Mouse (Mus musculus) CH12.LX (cell line): ENCODE data around the gene Bmp6. TPM values are rescaled to one million over a fixed set of nuclear protein-coding genes. Genes with fewer than 3 reads are reported as not detected.
A peak's percentile ranks its signal among the peaks of the same experiment; 100 is the strongest.

Source experiments
- DNase-seq: peaks from one replicate; pipeline ENCODE4 v3.0.0-alpha.2; 2013; ENCODE audit errors: extremely low read depth
- H3K27ac ChIP-seq: 2 replicates; pipeline ENCODE4 v1.5.1; 2012; ENCODE audit warnings: low read depth, mild to moderate bottlenecking, control low read depth, moderate library complexity; ENCODE audit not compliant: insufficient read depth
- H3K27me3 ChIP-seq: replicated peaks from 2 replicates; pipeline ENCODE3; 2012; ENCODE audit warnings: inconsistent platforms
- H3K36me3 ChIP-seq, 2 experiments: replicated peaks in 1 of 2; 2 replicates each; pipeline versions ENCODE3 to v1.6.1; 2012; ENCODE audit warnings: inconsistent platforms in 1 of 2, low read length in 1 of 2, mild to moderate bottlenecking in 1 of 2, mixed read lengths in 1 of 2, moderate library complexity in 1 of 2; ENCODE audit not compliant: control insufficient read depth in 1 of 2, insufficient read depth in 1 of 2
- H3K4me1 ChIP-seq, 2 experiments: 2 replicates each; pipeline ENCODE4 v1.6.1; 2012; ENCODE audit warnings: inconsistent platforms in 1 of 2, moderate library complexity in 1 of 2; ENCODE audit not compliant: insufficient read depth in 2 of 2, control insufficient read depth in 1 of 2
- H3K4me2 ChIP-seq: 2 replicates; pipeline ENCODE4 v1.6.1; 2012; ENCODE audit warnings: low read depth, mild to moderate bottlenecking, control low read depth; ENCODE audit not compliant: poor library complexity, insufficient read depth, severe bottlenecking
- H3K4me3 ChIP-seq, 3 experiments: fragments of 150-350 bp in 1 of 3; sonication (generic) in 1 of 3; replicated peaks in 1 of 3; 2 replicates each; pipeline versions ENCODE3 to v1.5.1; 2011 to 2012; ENCODE audit warnings: low read depth in 2 of 3, low read length in 2 of 3, mild to moderate bottlenecking in 2 of 3, moderate library complexity in 2 of 3, control low read depth in 1 of 3, improper control_type of control experiment in 1 of 3, inconsistent platforms in 1 of 3, mixed read lengths in 1 of 3; ENCODE audit not compliant: poor library complexity in 1 of 3
- H3K79me2 ChIP-seq: replicated peaks from 2 replicates; pipeline ENCODE4 v1.6.1; 2012; ENCODE audit warnings: mild to moderate bottlenecking, moderate library complexity; ENCODE audit not compliant: control insufficient read depth, poor library complexity, insufficient read depth, severe bottlenecking; ENCODE audit errors: extremely low read depth
- H3K9ac ChIP-seq: 2 replicates; pipeline ENCODE4 v1.6.1; 2012; ENCODE audit warnings: low read depth, mild to moderate bottlenecking, control low read depth, moderate library complexity; ENCODE audit not compliant: insufficient read depth
- H3K9me3 ChIP-seq: replicated peaks from 2 replicates; pipeline ENCODE3; 2012; ENCODE audit warnings: low read length, inconsistent platforms, mixed read lengths
- BHLHE40 ChIP-seq: IDR thresholded peaks from 2 replicates; pipeline ENCODE4 v1.6.1; 2011; ENCODE audit warnings: mild to moderate bottlenecking, low read depth, low read length, improper control_type of control experiment
- CHD1 ChIP-seq: IDR thresholded peaks from 2 replicates; pipeline ENCODE4 v1.6.1; 2012; ENCODE audit warnings: low read depth, low read length, improper control_type of control experiment, inconsistent platforms
- CHD2 ChIP-seq: IDR thresholded peaks from 2 replicates; pipeline ENCODE4 v1.6.1; 2011; ENCODE audit warnings: low read length, improper control_type of control experiment
- CTCF ChIP-seq, 2 experiments: IDR thresholded peaks in 1 of 2; conservative IDR thresholded peaks in 1 of 2; 2 replicates each; pipeline ENCODE4 v1.5.1; 2011 to 2012; ENCODE audit warnings: low read depth in 2 of 2, low read length in 2 of 2, improper control_type of control experiment in 1 of 2, inconsistent platforms in 1 of 2, mild to moderate bottlenecking in 1 of 2, moderate library complexity in 1 of 2
- ELF1 ChIP-seq: IDR thresholded peaks from 2 replicates; pipeline ENCODE4 v1.6.1; 2014; ENCODE audit warnings: low read depth, mild to moderate bottlenecking, inconsistent platforms, low read length, improper control_type of control experiment
- EP300 ChIP-seq: IDR thresholded peaks from 2 replicates; pipeline ENCODE4 v1.6.1; 2011; ENCODE audit warnings: low read length, improper control_type of control experiment
- ETS1 ChIP-seq: conservative IDR thresholded peaks from 2 replicates; pipeline ENCODE4 v1.6.1; 2012; ENCODE audit warnings: low read depth, mild to moderate bottlenecking, inconsistent platforms, low read length, improper control_type of control experiment, moderate library complexity
- GABPA ChIP-seq: IDR thresholded peaks from 2 replicates; pipeline ENCODE4 v1.6.1; 2012; ENCODE audit warnings: low read depth, low read length, improper control_type of control experiment, inconsistent platforms; ENCODE audit not compliant: insufficient replicate concordance
- HCFC1 ChIP-seq: IDR thresholded peaks from 2 replicates; pipeline ENCODE4 v1.6.1; 2012; ENCODE audit warnings: low read depth, mild to moderate bottlenecking, inconsistent platforms, low read length, improper control_type of control experiment
- IRF4 ChIP-seq: IDR thresholded peaks from 2 replicates; pipeline ENCODE4 v1.6.1; 2014; ENCODE audit warnings: low read depth, mild to moderate bottlenecking, inconsistent platforms, low read length, improper control_type of control experiment
- JUN ChIP-seq: IDR thresholded peaks from 2 replicates; pipeline ENCODE4 v1.6.1; 2011; ENCODE audit warnings: low read depth, mild to moderate bottlenecking, low read length, improper control_type of control experiment, moderate library complexity; ENCODE audit not compliant: insufficient read depth
- JUND ChIP-seq: conservative IDR thresholded peaks from 2 replicates; pipeline ENCODE4 v1.6.1; 2011; ENCODE audit warnings: low read depth, low read length, improper control_type of control experiment
- KAT2A ChIP-seq: IDR thresholded peaks from 2 replicates; pipeline ENCODE4 v1.6.1; 2012; ENCODE audit warnings: low read length, improper control_type of control experiment, inconsistent platforms; ENCODE audit not compliant: insufficient replicate concordance
- MAFK ChIP-seq: IDR thresholded peaks from 2 replicates; pipeline ENCODE4 v1.6.1; 2011; ENCODE audit warnings: low read length, improper control_type of control experiment; ENCODE audit not compliant: insufficient replicate concordance
- MAX ChIP-seq: IDR thresholded peaks from 2 replicates; pipeline ENCODE4 v1.6.1; 2011; ENCODE audit warnings: low read length, improper control_type of control experiment
- MAZ ChIP-seq: IDR thresholded peaks from 2 replicates; pipeline ENCODE4 v1.6.1; 2012; ENCODE audit warnings: low read depth, mild to moderate bottlenecking, inconsistent platforms, low read length, improper control_type of control experiment, moderate library complexity
- MEF2A ChIP-seq: IDR thresholded peaks from 2 replicates; pipeline ENCODE4 v1.6.1; 2014; ENCODE audit warnings: low read depth, mild to moderate bottlenecking, inconsistent platforms, low read length, improper control_type of control experiment, borderline replicate concordance
- MYC ChIP-seq: IDR thresholded peaks from 2 replicates; pipeline ENCODE4 v1.6.1; 2011; ENCODE audit warnings: low read depth, mild to moderate bottlenecking, improper control_type of control experiment, low read length
- NELFE ChIP-seq: IDR thresholded peaks from 2 replicates; pipeline ENCODE4 v1.6.1; 2011; ENCODE audit warnings: low read depth, low read length, improper control_type of control experiment
- POLR2A ChIP-seq: IDR thresholded peaks from 2 replicates; pipeline ENCODE4 v1.6.1; 2011; ENCODE audit warnings: low read depth, mild to moderate bottlenecking, improper control_type of control experiment, low read length
- RAD21 ChIP-seq: IDR thresholded peaks from 2 replicates; pipeline ENCODE4 v1.6.1; 2011; ENCODE audit warnings: low read depth, mild to moderate bottlenecking, low read length, improper control_type of control experiment, moderate library complexity
- RCOR1 ChIP-seq: conservative IDR thresholded peaks from 2 replicates; pipeline ENCODE4 v1.6.1; 2012; ENCODE audit warnings: low read depth, mild to moderate bottlenecking, inconsistent platforms, low read length, improper control_type of control experiment
- SMC3 ChIP-seq: IDR thresholded peaks from 2 replicates; pipeline ENCODE4 v1.6.1; 2011; ENCODE audit warnings: low read depth, low read length, improper control_type of control experiment
- TCF12 ChIP-seq: IDR thresholded peaks from 2 replicates; pipeline ENCODE4 v1.6.1; 2014; ENCODE audit warnings: low read depth, mild to moderate bottlenecking, inconsistent platforms, low read length, improper control_type of control experiment
- USF1 ChIP-seq: IDR thresholded peaks from 2 replicates; pipeline ENCODE4 v1.6.1; 2014; ENCODE audit warnings: low read depth, mild to moderate bottlenecking, inconsistent platforms, low read length, improper control_type of control experiment
- USF2 ChIP-seq: conservative IDR thresholded peaks from 2 replicates; pipeline ENCODE4 v1.6.1; 2011; ENCODE audit warnings: low read depth, low read length, improper control_type of control experiment
- ZC3H11A ChIP-seq: IDR thresholded peaks from 2 replicates; pipeline ENCODE4 v1.6.1; 2012; ENCODE audit warnings: low read depth, mild to moderate bottlenecking, inconsistent platforms, low read length, improper control_type of control experiment
- ZKSCAN1 ChIP-seq: IDR thresholded peaks from 2 replicates; pipeline ENCODE4 v1.6.1; 2012; ENCODE audit warnings: low read depth, inconsistent platforms, low read length, improper control_type of control experiment, borderline replicate concordance
- ZMIZ1 ChIP-seq: IDR thresholded peaks from 2 replicates; pipeline ENCODE4 v1.6.1; 2012; ENCODE audit warnings: low read depth, mild to moderate bottlenecking, inconsistent platforms, low read length, improper control_type of control experiment
- ZNF384 ChIP-seq: IDR thresholded peaks from 2 replicates; pipeline ENCODE4 v1.6.1; 2012; ENCODE audit warnings: low read depth, low read length, improper control_type of control experiment, inconsistent platforms
- dilution Hi-C: fragments of 300-500 bp; cut with MboI; formaldehyde crosslinking; loops from 2 replicates; pipeline ENCODE4 v1.14.3; 2020; ENCODE audit warnings: low sequenced_read_pairs; ENCODE audit not compliant: extremely low pct_unique_long_range_greater_than_20kb, extremely low pct_ligation_motif_present
- in situ Hi-C: fragments of 300-500 bp; cut with MboI; formaldehyde crosslinking; loops from 3 replicates; pipeline ENCODE4 v1.14.3; 2019; ENCODE audit warnings: low sequenced_read_pairs, low pct_ligation_motif_present, low pct_unique_long_range_greater_than_20kb, mixed read lengths
- polyA plus RNA-seq: library from polyadenylated mRNA; unstranded; fragments of >175 nt; gene quantifications from 2 replicates; pipeline ENCODE4 v1.2.1, GENCODE M21; 2012; ENCODE audit warnings: low read depth; ENCODE audit not compliant: insufficient read length
- total RNA-seq, 2 experiments: library from RNA; depleted of rRNA; stranded (reverse); fragments of 300-350 nt in 1 of 2; fragments of >200 nt in 1 of 2; gene quantifications; 2 replicates each; pipeline ENCODE4 v1.2.3; 2012 to 2014

Gene Bmp6
- total and polyA plus RNA-seq, 3 experiments = 0.16 to 3.5 (median 0.77) TPM

DNA sequence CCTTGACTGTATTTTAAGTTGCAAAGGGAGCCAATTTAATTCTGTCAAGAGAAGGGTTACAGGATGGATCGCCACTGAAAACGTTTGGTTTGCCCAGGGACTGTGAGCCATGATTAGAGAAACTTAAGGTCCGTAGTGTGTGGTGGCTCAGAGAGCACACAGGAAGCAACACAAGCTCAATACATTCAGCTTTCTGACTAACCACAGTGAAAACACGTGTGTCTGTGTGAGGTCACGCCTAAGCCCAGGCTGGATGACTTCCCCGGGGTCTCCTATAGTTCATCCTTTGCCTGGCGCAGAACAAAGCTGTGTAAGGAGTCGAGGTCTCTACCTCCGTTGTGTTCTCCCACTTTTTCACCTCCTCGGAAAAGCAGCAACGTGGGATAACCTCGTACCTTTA lies 156.4 kb downstream of the Bmp6 start:
- in situ Hi-C loops (no loop called here), dilution Hi-C loops (no loop called here)
- peaks cover 17 to 52% of the 10 kb centered on the region in 2 experiments for H3K4me1 ChIP-seq
- H3K4me3 ChIP-seq = no peak overlapping the region
- peaks cover 50 to 63% of the 10 kb centered on the region in 2 experiments for H3K36me3 ChIP-seq
- DNase-seq = no peak
- no peak overlapping the region for H3K27ac ChIP-seq
- no peaks in the 10 kb centered on the region for H3K79me2 ChIP-seq
- no peak overlapping the region for H3K9ac ChIP-seq
- no peak for TF ChIP-seq ETS1
- TF ChIP-seq EP300 = no peak
- TF ChIP-seq GABPA = no peak
- no peak for TF ChIP-seq CTCF (conservative IDR thresholded peaks at IDR 0.05 in 1 of 2, IDR thresholded peaks at IDR 0.05 in 1 of 2; ENCODE audit: low read depth in 2 of 2, low read length in 2 of 2)
- no peak for TF ChIP-seq MAZ
- TF ChIP-seq RAD21 = no peak
- no peak for TF ChIP-seq BHLHE40
- no peak for TF ChIP-seq TCF12
- no peak for TF ChIP-seq RCOR1
- TF ChIP-seq MAFK = no peak
- no peak for TF ChIP-seq MEF2A
- TF ChIP-seq JUN = no peak
- H3K4me2 ChIP-seq = no peak overlapping the region
- H3K27me3 ChIP-seq = no peaks in the 10 kb centered on the region
- no peaks in the 10 kb centered on the region for H3K9me3 ChIP-seq

DNA sequence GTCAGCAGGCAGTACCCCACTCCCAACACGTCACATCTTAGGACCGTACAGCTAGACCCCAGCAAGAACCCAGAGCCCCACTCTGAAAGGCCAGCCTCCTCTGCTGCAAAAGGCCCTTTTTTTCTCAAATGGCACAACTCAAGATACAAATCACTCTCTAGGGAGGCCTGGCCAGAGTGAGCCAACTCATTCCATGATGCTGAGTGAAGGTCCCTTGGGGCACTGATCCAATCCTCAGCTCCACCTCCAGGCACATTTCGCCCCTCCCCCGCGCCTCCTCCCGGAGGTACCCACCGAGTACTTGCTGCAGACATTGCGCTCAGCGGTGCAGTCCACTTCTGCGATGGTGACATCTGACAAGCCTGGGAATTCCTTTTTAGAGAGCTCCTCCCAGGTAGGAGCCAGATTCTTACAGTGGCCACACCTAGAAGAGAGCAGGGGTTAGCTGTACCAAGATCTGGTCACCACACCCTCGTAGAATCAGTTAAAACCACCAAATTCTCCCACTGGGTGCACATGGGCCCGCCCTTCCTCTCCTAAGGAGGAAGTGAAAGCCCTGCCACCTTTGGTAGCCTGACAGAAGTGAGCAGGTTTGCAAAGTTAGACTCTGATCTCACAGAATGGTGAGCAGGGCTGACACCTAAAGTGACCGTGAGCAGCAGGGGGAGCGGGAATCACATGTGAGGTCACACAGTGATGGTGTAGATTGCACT lies 158.4 kb downstream of the Bmp6 start:
- DNase-seq = peak; percentile 97
- Histone ChIP-seq H3K27me3 (no peaks in the 10 kb centered on the region), H3K36me3 (peaks cover 66 to 82% of the 10 kb centered on the region in 2 experiments), H3K79me2 (no peaks in the 10 kb centered on the region), H3K27ac (peak overlapping the region; percentile 98), H3K9ac (peak overlapping the region; percentile 20), H3K4me1 (peaks cover 17 to 70% of the 10 kb centered on the region in 2 experiments), H3K4me3 (peak overlapping the region; percentile 32 to 44 (median 44)), H3K9me3 (no peaks in the 10 kb centered on the region), H3K4me2 (peak overlapping the region; percentile 77)
- dilution Hi-C loops (no loop called here), in situ Hi-C loops (no loop called here)
- TF ChIP-seq JUND = no peak; the same call in 1 of the 2 replicates
- TF ChIP-seq BHLHE40 = peak; percentile 95
- peak in 1 of 2 experiments; percentile 43; a peak in 2 of 4 replicates for TF ChIP-seq CTCF (conservative IDR thresholded peaks at IDR 0.05 in 1 of 2, IDR thresholded peaks at IDR 0.05 in 1 of 2; ENCODE audit: low read depth in 2 of 2, low read length in 2 of 2)
- no peak for TF ChIP-seq ZKSCAN1
- peak; percentile 69; the same call in 1 of the 2 replicates for TF ChIP-seq RCOR1
- peak; percentile 92 for TF ChIP-seq MYC
- peak; percentile 51; the same call in 1 of the 2 replicates for TF ChIP-seq HCFC1
- TF ChIP-seq ZMIZ1 = peak; percentile 72; the same call in 1 of the 2 replicates
- TF ChIP-seq NELFE = no peak; the same call in 1 of the 2 replicates
- no peak for TF ChIP-seq GABPA
- TF ChIP-seq ZC3H11A = no peak
- TF ChIP-seq CHD2 = peak; percentile 69
- peak; percentile 53 for TF ChIP-seq SMC3
- peak; percentile 88 for TF ChIP-seq EP300
- TF ChIP-seq MAX = peak; percentile 89
- no peak; the same call in 1 of the 2 replicates for TF ChIP-seq POLR2A
- peak; percentile 84 for TF ChIP-seq ZNF384
- TF ChIP-seq ELF1 = peak; percentile 73
- no peak for TF ChIP-seq USF2
- TF ChIP-seq CHD1 = peak; percentile 29; the same call in 1 of the 2 replicates
- no peak for TF ChIP-seq USF1
- peak; percentile 29 for TF ChIP-seq RAD21
- TF ChIP-seq IRF4 = peak; percentile 94
- TF ChIP-seq ETS1 = peak; percentile 82
- peak; percentile 64; the same call in 1 of the 2 replicates for TF ChIP-seq KAT2A
- TF ChIP-seq MAFK = peak; percentile 57; the same call in 1 of the 2 replicates
